Mouse (Mus musculus): Measurements from ENCODE around the gene Slc15a1.

- TF ChIP-seq CTCF (conservative IDR thresholded peaks at IDR 0.05; ENCODE audit: low read length) = no peak
- TF ChIP-seq NANOG (IDR thresholded peaks at IDR 0.05; ENCODE audit: borderline replicate concordance, low read length) = no peak
- no peak for TF ChIP-seq POU5F1 (IDR thresholded peaks at IDR 0.05; ENCODE audit: borderline replicate concordance, low read length)
Measured at GRCm38 (mm10) chr14:121422664-121423340, 82.2 kb downstream of the Slc15a1 start.
